Mouse (Mus musculus): ENCODE measurements at regions not wholly inside any gene's neighbourhood (a gene's known extent, or its start where the extent isn't known, plus 50 kb on each side); places are given as distances from the start of the nearest gene placed in this dataset.

DNA sequence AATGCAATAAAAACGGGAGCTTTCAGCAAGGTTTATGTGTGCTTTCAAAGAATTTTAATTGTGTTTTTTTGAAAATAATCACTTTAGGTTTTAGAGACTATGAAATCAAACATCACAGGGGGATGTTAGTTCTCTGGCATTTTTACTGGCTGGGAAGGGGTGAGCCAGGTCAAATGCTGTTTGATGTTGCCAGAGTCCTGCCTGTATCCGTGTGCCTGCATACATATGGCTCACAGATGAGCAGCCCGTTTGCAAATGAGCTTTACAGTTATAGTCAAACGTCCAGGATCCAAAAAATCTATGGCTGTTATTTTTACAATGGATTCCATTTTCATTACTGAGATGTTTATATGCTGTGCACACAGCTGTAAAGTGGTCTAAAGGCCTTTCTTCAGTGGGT lies 354.7 kb downstream of the Ice1 start:
- DNase-seq (ENCODE audit: low read depth, low spot score): no peak

- no peak for DNase-seq (ENCODE audit: low read depth, low spot score)
These were observed 354.2 kb downstream of the Ice1 start for GRCm38 (mm10) chr13:70283231-70283630.

DNA sequence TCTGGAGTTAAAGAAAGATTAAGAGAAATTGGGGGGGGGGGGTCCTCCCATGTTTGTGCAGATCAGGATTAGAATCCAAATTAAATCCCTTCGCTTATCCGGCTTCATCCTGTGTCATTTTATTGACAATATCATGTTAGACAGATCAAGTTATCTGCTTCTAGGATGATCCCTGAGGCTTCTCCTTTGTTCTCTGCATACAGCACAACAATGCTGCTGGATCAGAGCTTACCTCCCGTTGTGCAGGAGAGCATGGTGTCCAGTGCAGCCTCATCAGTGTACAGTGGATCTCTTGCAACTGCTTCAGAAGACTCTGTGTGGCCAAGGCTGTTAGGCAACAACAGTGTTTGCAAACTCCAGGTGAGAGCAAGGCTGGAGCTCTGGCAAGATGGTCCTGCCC lies 344.7 kb downstream of the Ice1 start:
- DNase-seq (ENCODE audit: low read depth, low spot score): no peak

DNA sequence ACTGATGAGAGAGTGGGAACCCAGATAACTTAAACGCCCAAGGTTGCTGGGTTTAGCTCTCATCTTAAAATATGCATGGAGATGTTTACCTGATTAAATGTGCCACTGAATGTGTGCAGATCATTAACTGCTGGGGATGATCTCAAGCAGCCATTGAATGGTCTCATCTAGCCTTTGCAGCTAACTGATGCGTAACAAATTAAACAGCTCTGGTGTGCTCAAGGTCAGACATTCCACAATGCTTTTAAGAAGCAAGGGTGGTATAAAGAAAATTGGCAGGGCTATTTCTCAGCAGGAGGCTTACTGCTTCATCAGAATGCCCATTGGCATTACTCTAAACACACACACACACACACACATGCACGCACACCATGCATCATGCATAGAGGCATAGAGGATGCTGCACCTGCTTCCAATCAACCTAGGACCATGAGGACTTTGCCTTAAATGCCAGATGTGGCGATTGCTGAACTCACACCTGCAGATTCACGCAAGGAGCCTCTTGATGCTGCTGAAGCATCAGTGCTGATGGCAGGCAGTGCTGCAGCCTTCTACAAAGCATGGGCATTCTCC lies 333.4 kb downstream of the Ice1 start:
- DNase-seq (ENCODE audit: low read depth, low spot score): no peak

GRCm38 (mm10) chr13:70310516-70310915 lies 326.9 kb downstream of the Ice1 start:
- DNase-seq (ENCODE audit: low read depth, low spot score): no peak

- DNase-seq (ENCODE audit: low read depth, low spot score): no peak
These were observed 326.0 kb downstream of the Ice1 start for GRCm38 (mm10) chr13:70311226-70312055.

- no peak for DNase-seq (ENCODE audit: low read depth, low spot score)
These were observed 324.2 kb downstream of the Ice1 start for GRCm38 (mm10) chr13:70313205-70313604.

DNA sequence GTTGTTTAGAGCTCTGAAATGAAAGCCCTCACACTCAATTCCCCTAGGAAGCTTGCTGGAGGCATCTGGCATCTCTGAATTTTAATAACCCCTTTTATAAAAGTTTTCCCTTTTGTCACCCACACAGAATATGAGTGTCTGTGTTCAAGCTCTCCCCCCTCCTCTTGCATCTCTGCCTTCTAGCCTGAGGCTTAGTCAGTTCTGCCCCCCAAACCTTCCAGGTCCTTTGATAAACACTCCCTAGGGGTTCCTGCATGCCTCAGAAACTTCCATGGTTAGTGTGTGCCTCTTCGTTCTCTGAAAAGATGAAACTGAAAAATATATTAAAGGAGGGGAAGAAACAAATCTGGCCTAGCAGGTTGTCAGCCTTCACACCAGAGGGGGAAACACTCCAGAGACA lies 313.9 kb downstream of the Ice1 start:
- DNase-seq (ENCODE audit: low read depth, low spot score): no peak

DNA sequence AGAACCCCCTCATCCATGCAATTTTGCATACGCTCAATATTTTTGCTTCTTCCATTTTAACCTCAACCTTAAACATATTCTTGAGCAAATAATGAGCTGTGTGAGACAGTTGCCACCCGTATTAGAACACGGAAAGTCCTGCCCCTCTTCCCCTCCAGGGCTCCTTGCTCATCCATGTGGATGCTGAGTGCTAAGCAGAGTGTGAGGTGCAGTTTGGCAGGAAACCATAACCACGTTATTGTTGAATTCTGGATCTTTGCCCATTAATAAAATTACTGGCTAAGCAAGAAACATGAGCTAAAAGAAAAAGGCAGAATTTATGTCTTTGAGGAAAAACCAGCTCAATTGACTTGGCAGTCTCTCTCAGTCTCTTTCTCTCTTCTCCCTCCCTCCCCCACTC lies 301.4 kb downstream of the Ice1 start:
- DNase-seq (ENCODE audit: low read depth, low spot score): no peak

DNA sequence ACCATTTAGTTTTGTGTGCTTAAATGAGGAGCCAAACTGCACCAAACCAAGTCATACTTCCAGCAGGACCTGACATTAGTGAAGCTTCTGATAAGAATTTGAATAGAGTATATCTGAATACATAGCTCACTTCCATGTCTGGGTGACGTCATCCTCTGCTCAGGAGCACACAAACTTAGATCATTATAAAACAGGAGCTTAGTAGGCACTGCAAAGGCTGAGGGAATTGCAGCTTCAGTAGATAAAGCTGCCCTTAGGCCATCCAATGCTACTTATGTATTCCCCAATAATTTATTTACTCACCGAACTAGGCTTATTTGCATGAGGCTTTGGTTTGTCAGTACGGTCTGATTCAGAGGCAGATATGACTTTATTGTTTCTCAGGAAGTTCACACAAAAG lies 297.0 kb downstream of the Ice1 start:
- DNase-seq (ENCODE audit: low read depth, low spot score): no peak

DNA sequence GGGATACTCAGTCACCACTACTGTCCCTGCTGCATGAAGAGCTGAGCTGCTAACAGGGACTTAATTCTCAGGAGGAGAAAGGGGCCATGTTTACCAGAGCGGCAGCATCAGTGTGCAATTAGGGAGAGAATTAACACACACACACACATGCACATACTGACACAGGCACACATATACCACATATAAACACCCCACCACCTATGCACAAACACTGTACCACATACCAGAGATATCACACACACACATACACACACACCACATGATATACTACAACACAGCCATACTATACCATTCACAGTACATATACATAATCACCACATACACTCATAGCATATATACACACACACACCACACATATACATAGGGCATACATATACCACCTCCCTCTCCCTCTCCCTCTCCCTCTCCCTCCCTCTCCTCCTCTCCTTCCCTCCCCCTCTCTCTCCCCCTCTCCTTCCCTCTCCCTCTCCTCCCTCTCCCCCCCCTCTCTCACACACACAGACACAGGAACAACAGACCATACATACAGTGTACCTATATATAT lies 294.2 kb downstream of the Ice1 start:
- DNase-seq (ENCODE audit: low read depth, low spot score): no peak

DNA sequence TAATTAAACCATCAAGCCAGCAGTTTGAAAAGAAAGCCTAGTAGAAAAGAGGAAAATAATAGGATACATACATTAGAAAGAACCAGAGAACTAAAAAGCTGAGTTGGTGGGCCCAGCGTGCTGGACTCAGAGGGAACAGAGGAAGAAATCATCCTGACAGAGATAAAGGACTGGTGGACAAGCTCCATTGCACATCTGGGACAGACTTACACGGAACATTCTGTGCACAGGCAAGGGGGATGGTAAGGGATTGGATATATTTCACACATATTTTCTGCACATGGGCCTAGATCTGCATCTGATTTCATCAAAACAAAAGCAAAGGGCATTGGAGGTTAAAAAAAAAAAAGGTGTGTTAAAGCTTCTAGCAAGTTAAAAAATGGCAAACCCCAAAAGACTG lies 293.5 kb downstream of the Ice1 start:
- DNase-seq (ENCODE audit: low read depth, low spot score): no peak

GRCm38 (mm10) chr13:70344311-70344710 lies 293.1 kb downstream of the Ice1 start:
- no peak for DNase-seq (ENCODE audit: low read depth, low spot score)

DNA sequence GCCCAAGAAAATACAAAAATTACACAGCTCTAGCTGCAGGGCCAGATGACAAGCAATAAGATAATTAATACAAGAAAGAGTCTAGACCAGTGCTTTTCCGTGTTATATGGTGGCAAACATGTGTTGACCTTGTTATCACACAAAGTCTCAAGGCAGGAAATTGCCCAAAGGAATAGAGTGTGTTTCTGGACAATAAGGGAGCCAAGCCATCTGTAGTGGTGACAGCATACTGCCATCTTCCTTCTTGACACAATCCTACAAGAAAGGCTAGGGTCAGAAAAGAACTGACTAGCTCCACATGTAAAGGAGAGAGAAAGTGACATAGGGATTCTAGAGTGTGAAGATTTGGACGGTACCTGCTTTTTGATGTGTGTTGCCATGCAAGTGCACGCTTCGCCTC lies 289.0 kb downstream of the Ice1 start:
- DNase-seq (ENCODE audit: low read depth, low spot score): no peak

DNA sequence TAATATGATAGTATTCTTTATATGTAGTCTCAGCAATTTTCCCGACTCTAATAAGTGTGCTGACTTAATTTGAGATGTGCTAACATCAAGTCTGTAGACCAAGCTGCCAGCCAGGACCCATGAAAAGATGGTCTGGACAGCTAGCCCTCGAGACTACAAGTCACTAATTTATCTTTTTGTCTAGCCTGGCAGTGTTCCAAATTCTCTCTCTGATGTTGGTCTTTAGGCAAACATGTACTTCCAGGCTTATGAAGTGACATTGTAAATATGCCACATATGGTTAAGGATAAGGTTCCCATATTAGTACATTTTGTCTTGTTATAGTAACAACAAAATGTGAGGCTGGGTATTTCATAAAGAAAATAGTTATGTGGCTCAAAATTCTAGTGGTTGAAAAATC lies 288.5 kb downstream of the Ice1 start:
- DNase-seq (ENCODE audit: low read depth, low spot score): no peak

DNA sequence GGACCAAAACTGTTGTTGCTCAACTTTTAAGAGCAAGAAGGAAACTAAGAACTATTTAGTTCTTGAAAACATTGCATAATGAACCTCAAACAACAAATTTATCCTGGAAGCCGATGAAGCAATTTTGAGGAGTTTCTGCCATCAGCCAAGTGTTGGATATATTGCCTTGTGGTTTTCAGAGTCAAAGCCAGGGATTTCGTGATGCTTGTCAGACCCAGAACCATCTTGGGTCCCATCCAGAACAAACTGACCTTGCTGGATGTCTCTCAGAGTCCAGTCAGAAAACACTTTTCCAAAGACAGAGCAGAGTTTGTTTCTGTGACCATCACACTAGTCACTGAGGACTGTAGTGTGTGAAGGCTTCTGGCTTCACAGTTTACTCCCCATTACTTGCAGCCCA lies 267.8 kb downstream of the Ice1 start:
- no peak for DNase-seq (ENCODE audit: low read depth, low spot score)

DNA sequence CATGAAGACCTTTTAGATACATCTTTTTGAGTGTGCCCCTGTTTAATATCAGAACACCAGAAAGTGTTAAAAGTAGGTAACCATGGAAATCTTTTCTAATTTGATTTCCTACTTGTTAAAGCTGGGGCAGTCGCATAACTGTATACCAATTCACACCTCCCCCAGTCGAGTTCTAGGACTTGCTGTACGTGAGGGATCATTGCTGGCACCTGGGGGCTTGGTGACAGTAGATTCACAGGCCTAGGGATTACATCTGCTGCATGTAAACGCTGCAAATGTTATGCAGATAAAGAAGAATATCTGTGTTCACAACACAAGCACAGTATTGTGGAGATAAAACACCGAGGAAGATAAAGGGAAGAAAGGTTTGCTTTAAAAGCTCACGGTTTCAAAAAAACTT lies 256.7 kb downstream of the Ice1 start:
- no peak for DNase-seq (ENCODE audit: low read depth, low spot score)

DNA sequence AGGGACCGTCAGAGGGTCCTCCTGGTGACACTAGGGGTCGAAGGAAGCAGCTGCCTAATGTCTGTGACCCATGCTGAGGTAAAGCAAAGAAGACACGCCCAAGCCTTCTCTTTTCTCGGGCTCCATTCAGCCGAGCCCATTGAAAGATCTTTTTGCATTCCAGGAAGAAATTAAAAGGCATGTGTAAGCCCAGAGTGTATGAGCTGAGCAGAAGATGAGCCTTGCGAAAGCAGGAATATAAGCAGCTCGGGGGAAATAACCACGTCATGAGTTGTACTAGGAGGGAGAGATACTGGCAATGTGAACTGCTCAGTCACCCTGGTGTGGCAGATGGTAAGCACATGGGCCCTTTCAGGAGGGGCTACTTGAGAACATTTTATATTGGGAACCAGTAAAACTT lies 252.1 kb downstream of the Ice1 start:
- DNase-seq (ENCODE audit: low read depth, low spot score): no peak

DNA sequence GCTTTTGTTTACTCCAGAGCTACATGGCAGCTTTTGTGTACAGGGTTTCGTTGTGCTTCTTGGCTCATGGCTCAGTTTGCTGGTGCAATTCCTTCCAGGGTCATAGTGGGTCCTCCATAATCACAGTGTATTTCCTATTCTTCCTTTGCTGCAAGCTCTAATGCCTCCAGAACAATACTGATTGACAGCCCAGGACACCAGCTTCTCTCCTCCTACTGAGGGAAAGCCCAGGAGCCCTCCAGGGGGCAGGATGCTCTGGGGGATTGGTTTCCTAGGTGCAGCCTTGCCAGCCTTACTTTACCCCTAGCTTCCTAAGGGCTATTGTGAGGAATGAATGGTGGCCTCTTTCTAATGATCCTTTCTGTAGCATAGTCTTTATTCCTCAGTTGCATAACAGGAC lies 224.6 kb downstream of the Ice1 start:
- DNase-seq (ENCODE audit: low read depth, low spot score): no peak

GRCm38 (mm10) chr13:70418156-70418555 lies 219.3 kb downstream of the Ice1 start:
- DNase-seq (ENCODE audit: low read depth, low spot score): no peak

GRCm38 (mm10) chr13:70439419-70439818 lies 198.0 kb downstream of the Ice1 start:
- DNase-seq (ENCODE audit: low read depth, low spot score): no peak

GRCm38 (mm10) chr13:70446940-70447339 lies 190.5 kb downstream of the Ice1 start:
- DNase-seq (ENCODE audit: low read depth, low spot score): no peak

Measured in retina, adult 2 months (tissue).